Mouse (Mus musculus): ENCODE results near the gene Gm28043. TPM values are rescaled to one million over a fixed set of nuclear protein-coding genes. Genes with fewer than 3 reads are reported as not detected.
A peak's percentile ranks its signal among the peaks of the same experiment; 100 is the strongest.

Gm28043 gene
- polyA plus RNA-seq, 1 experiment from 2014 or later, result 2.6 TPM

GRCm38 (mm10) chr17:29737849-29738804, 123.5 kb downstream of the Gm28043 start:
- WGBS, result 24% methylated on average over 22 of the region's 22 CpGs
- H3K27ac ChIP-seq, result peak overlapping the region; percentile 55; the same call in 1 of the 2 replicates
- H3K9ac ChIP-seq, result no peak overlapping the region

GRCm38 (mm10) chr17:29747466-29747865, 132.8 kb downstream of the Gm28043 start:
- Histone ChIP-seq H3K36me3 (replicated peaks; ENCODE audit: control insufficient read depth, insufficient read depth) (no peaks in the 10 kb centered on the region), H3K27me3 (ENCODE audit: control insufficient read depth, insufficient read depth, low read length) (no peaks in the 10 kb centered on the region), H3K4me2 (replicated peaks) (no peak overlapping the region), H3K4me3 (replicated peaks; ENCODE audit: low read length) (no peak overlapping the region), H3K9me3 (ENCODE audit: control insufficient read depth, low read length) (no peaks in the 10 kb centered on the region), H3K4me1 (replicated peaks; ENCODE audit: control insufficient read depth, insufficient read depth, low read length) (peaks cover 17% of the 10 kb centered on the region), H3K9ac (no peak overlapping the region), H3K27ac (no peak overlapping the region)
- 52% methylated on average over 6 of the region's 6 CpGs for WGBS
- DNase-seq (ENCODE audit: low spot score), result no peak
- no peak for ATAC-seq (ENCODE audit: low FRiP score)

More at GRCm38 (mm10) chr17:29737849-29738804, 123.5 kb downstream of the Gm28043 start:
- H3K9me3 ChIP-seq (ENCODE audit: control insufficient read depth, low read length), result no peaks in the 10 kb centered on the region
- no peak overlapping the region for H3K4me3 ChIP-seq (replicated peaks; ENCODE audit: low read length)
- 0 out of 2 replicates have a peak overlapping the region, but pooled peaks have one; percentile 5 for H3K4me2 ChIP-seq (replicated peaks)
- ATAC-seq (ENCODE audit: low FRiP score) (peak; percentile 74), DNase-seq (ENCODE audit: low spot score) (peak; percentile 80)
- no peaks in the 10 kb centered on the region for H3K27me3 ChIP-seq (ENCODE audit: control insufficient read depth, insufficient read depth, low read length)
- H3K4me1 ChIP-seq (replicated peaks; ENCODE audit: control insufficient read depth, insufficient read depth, low read length), result peaks cover 22% of the 10 kb centered on the region
- no peaks in the 10 kb centered on the region for H3K36me3 ChIP-seq (replicated peaks; ENCODE audit: control insufficient read depth, insufficient read depth)

Small RNA genes within 50 kb of the gene (microRNA-seq; reads per million reads assigned to microRNA genes)
- gene Mir7667, result not detected

Other genes starting within 250 kb of the Gm28043 start
- 6.4 and 7.8 TPM in 2 replicates for gene Pim1, start 124.1 kb upstream of the Gm28043 start, polyA plus RNA-seq (2014; fragmentation: Nextera tagmentation; extraction: Ambion mirVana)
- not detected in 2 replicates for gene Gm17657, start 65.2 kb upstream of the Gm28043 start, polyA plus RNA-seq (2014; fragmentation: Nextera tagmentation; extraction: Ambion mirVana)
- gene Tbc1d22b, start 65.1 kb upstream of the Gm28043 start, polyA plus RNA-seq (2014; fragmentation: Nextera tagmentation; extraction: Ambion mirVana), result 27.8 and 30.5 TPM in 2 replicates
- gene Tmem217, start 62.5 kb upstream of the Gm28043 start, polyA plus RNA-seq (2014; fragmentation: Nextera tagmentation; extraction: Ambion mirVana), result 0.50 and 0.53 TPM in 2 replicates
- 82.2 and 89.6 TPM in 2 replicates for gene Rnf8, start 86 bp upstream of the Gm28043 start, polyA plus RNA-seq (2014; fragmentation: Nextera tagmentation; extraction: Ambion mirVana)
- gene Cmtr1, start 45.7 kb downstream of the Gm28043 start, polyA plus RNA-seq (2014; fragmentation: Nextera tagmentation; extraction: Ambion mirVana), result 103 and 109 TPM in 2 replicates
- 13.5 and 13.6 TPM in 2 replicates for gene Ccdc167, start 102.2 kb downstream of the Gm28043 start, polyA plus RNA-seq (2014; fragmentation: Nextera tagmentation; extraction: Ambion mirVana)

All from hindbrain, embryonic 14.5 days (tissue).